Mouse (Mus musculus): ENCODE data around the gene Cyren. TPM values are rescaled to one million over a fixed set of nuclear protein-coding genes. Genes with fewer than 3 reads are reported as not detected.

Cyren gene
- polyA plus RNA-seq (2015; fragmentation: Nextera tagmentation; extraction: Ambion mirVana): 5.3 and 5.4 TPM in 2 replicates

DNA sequence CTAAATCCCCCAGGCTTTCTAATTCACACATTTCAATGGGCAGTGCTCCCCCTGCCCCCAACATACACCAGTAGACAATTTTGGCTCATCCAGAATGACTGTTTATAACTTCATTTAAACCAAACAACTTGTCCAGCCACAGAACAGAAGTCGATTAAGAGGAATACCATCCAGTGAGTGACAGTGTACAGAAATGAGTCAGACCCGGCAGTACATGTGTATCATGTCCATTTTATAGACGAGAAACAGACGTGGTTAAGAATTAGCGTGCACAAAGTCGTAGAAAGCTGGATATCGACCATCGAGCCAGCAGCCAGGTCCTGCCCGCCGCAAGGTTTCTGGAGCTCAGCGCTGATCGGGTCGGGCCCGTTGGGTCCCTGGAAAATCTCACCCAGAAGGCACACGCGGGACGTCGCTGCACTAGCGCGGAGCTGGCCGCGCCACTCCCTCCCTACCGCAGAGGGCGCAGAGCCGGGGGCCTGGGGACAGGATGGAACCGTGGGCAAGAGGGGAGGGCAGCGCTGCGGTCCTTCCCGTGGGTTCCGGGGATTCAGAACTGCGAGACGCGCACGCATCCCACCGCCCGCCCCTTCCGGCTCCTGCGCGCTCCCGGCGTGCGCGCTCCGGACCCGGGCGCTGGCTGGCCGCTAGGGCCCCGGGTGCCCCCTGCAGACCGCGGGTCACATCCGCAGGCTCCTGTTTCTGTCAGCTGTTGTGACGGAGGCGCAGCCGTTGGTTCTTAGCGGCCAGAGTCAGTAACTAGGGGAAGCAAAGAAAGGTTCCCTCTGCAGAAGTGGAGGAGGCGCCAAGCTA, at the start of gene Cyren:
Gene Cyren (minus strand): TSS at position 552 of the 813 bp plus-strand sequence.

DNA sequence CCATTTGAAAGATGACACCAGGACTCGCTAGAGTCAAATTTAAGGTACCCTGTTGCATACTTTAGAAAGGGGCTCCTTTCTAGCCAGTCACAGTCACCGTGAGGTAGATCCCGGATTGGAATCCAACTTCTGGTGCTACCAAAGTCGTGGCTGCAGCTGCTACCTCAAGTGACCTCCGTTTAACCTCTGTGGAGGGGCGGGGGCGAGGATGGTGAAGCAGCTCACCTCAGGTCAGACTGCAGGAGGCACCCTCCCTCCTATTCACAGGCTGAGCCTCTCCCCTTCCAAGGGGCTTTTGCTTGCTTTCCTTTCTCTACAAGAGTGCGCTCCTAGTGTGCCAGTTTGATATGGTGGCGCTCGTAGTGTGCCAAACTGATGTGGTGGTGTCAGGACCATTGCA, 42.1 kb upstream of the Cyren start, which contains the start of gene Stra8:
Gene Stra8 (plus strand): TSS at position 208 of the 400 bp plus-strand sequence.

DNA sequence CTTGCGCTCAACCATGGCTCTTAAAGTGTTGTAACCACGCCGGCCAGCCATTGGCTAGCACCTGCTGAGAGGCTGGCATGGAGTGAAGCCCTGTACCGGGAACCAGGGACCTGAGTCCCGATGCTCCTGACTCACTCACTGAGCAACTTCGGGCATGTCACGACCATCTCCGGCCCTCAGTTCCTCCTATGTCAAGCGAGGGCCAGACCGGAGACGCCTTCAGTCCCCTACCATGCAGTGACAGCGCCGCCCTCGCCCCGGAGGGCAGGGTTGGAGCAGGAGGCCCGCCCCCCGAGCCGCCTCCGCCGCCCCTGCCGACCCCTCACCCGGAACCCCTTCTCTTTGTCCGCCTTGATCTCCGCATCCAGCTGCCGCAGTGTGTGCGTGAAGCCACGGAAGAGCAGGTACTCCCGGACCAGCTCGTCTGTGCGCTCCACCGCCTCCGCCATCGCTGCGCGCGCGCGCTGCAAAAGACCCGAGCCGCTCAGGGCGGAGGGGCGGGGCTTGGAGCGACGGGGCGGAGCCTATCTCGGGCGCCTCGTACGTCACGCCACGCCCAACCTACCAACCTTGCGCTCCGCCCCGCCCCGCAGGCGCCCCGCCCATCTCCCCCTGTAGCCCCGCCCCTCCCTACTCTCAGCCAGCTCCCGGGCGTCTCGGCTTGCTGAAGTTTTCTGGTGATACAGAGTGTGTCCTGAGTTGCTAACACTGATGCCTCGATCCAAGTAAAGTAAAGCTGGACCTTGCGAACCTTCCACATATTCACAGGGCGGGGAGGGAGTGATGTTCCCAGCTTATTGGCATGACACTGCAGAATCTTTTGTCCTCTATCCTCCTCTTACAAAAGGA, 32.7 kb upstream of the Cyren start, which contains the start of gene Wdr91:
Gene Wdr91 (minus strand): TSS at position 506 of the 849 bp plus-strand sequence.

DNA sequence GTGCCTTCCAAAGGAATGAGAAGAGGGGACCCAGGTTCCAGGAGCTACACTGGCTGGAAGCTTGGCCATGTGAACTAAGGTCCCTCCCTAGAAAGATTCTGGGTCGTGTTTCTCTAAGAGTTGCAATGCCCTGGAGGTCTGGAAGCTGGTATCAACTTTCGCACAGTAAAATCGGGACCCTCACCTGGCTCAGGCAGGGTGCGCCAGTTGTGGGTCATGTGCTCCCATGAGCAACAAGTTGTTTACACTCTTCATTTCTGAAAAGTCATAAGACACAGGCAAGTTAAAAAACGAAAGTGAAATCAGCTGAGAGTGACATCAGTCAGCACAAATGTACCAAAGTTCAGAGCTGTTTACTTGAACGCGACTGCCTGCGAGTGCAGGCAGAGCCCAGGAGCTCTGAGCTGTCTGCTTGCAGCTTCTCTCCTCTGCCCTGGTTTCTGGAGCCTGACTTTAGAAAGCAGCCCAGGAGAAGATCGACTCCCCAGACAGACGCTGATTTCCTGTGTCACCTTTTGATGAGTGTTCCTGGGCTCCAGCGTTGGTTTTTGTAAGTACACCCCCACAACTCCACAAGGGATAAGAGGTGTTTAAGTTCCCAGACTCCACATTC, 15.0 kb downstream of the Cyren start, which contains the start of gene Tmem140:
Gene Tmem140 (plus strand): TSS at position 356 of the 613 bp plus-strand sequence.

Other genes starting within 250 kb of the Cyren start
- gene Agbl3, start 97.6 kb downstream of the Cyren start, polyA plus RNA-seq (2015; fragmentation: Nextera tagmentation; extraction: Ambion mirVana): 6.7 and 9.2 TPM in 2 replicates
- 7.6 and 9.4 TPM in 2 replicates for gene Tmem140, start 14.9 kb downstream of the Cyren start, polyA plus RNA-seq (2015; fragmentation: Nextera tagmentation; extraction: Ambion mirVana)
- gene Wdr91, start 32.8 kb upstream of the Cyren start, polyA plus RNA-seq (2015; fragmentation: Nextera tagmentation; extraction: Ambion mirVana): 5.9 and 6.1 TPM in 2 replicates
- gene Stra8, start 42.1 kb upstream of the Cyren start, polyA plus RNA-seq (2015; fragmentation: Nextera tagmentation; extraction: Ambion mirVana): not detected in 2 replicates
- gene Slc23a4, start 110.3 kb upstream of the Cyren start, polyA plus RNA-seq (2015; fragmentation: Nextera tagmentation; extraction: Ambion mirVana): 0.07 and 0.12 TPM in 2 replicates

All from skeletal muscle tissue, postnatal 0 days (tissue).